Mouse (Mus musculus): ENCODE data around the gene B4galt2. TPM values are rescaled to one million over a fixed set of nuclear protein-coding genes. Genes with fewer than 3 reads are reported as not detected.

Gene B4galt2
- total RNA-seq, 2 experiments from 2014 or later: 13.7 to 15.6 TPM

- intact Hi-C loops (cut with DNase I): no loop called here
Measured at GRCm38 (mm10) chr4:117841566-117841965, 41.7 kb downstream of the B4galt2 start.

DNA sequence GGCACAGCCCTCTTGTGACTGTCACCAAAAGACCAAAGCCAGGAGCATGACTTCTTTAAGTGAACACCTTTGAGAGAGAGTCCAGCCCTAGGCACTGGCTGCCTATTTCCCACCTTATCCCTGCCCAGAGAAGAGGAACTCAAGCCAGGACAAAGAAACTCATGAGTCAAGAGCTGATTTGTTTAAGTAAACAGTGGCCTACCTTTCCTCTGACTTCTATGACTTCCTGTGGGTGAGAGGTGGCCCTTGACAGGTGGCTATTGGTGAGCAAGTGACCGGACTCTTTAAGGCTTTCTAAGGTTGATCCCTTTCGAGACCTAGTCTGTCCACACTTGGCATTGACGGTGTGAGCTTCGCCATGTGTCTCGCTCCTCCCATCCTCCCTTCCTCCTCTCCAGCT lies 42.5 kb downstream of the B4galt2 start:
- DNase-seq: no peak
- intact Hi-C loops (cut with DNase I): no loop called here

More at GRCm38 (mm10) chr4:117841566-117841965, 41.7 kb downstream of the B4galt2 start:
- no peak for DNase-seq

GRCm38 (mm10) chr4:117839366-117839765 lies 43.9 kb downstream of the B4galt2 start:
- DNase-seq: no peak
- intact Hi-C loops (cut with DNase I): no loop called here

DNA sequence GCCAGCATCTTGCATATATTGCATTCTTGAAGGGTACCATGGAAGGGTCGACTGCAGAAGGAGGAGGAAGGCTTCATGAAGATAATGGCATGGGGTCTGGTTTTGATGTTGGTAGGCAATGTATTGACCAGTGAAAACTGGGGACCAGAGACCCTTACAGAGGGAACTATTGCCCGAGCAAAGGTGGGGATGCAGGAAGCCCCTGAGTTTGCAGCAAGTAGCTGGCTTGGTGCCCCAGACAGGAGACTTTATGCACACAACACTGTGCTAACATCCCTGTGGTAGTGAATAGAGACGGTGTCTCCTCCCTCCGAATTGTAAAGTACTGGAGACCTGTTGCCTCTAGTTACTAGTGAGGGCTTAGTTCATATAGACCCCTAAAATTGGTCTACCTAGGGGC lies 46.0 kb downstream of the B4galt2 start:
- DNase-seq: no peak
- intact Hi-C loops (cut with DNase I): no loop called here

DNA sequence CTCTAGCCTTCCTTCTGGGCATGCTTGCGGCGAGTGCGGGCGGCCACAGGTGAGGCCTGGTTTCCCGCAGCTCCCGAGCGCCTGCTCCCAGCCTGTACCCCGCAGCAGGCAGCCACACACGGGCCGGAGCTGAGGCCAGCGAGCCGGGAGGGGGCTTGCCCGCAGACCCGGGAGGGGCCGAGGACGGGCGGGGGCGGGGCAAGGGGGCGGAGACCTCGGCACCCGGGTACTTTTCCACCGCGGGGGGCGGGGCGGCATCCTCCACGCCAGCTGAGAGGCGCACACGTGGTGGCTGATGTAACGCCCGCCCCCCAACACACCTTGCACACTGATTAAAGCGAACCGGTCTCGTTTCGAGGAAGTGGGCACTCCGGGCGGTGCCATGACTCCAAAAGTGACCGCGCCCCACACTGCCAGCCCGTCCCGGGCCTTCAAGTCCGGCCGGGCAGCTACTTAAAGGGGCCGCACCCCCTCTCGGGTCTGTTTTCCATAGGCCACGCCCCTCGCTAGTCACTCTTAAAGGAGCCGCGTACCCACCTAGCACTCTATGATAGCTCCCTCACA lies 47.0 kb downstream of the B4galt2 start:
- intact Hi-C loops (cut with DNase I): no loop called here

GRCm38 (mm10) chr4:117835531-117836111 lies 47.7 kb downstream of the B4galt2 start:
- DNase-seq: peak in 1 of 2 experiments; percentile 45
- intact Hi-C loops (cut with DNase I): loop anchor here (2.0 kb wide), 1 partner anchor 83 kb away; no protein-coding TSS in a partner anchor

More for the DNA sequence above, 47.0 kb downstream of the B4galt2 start:
- peak; percentile 85 to 89 for DNase-seq

DNA sequence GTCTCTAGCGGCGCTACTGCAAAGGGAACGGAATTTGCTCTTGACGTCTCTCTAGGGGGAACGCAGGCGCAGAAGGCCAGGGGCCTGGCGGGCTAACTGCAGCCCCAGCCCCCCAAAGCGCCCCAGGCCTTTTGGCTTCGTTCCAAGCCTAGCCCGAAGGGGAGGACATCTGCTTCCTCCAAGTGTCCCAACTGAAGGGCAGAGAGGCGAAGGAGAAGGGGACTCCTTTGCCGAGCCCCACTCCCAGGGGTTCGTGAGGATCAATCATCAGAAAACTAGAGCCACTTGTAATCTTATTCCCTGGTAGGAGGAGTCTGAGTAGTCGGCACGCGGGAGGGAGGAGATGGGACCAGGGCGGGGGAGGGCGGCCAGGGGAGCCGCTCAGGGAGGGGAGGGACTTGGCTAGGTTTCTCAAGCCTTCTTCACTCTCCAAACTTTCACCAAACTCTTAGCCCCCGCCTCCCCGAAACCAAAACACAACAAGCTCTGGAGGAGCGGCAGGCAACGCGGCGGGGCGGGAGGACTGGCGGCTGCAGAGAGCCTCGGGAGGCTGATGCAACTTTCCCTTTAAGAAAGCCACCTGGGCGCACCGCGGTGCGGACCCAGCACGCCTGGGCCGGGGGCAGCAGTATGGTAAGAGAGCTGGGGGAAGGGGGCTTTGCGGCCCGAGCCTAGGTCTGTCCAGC lies 48.3 kb downstream of the B4galt2 start:
- intact Hi-C loops (cut with DNase I): loop anchor here (2.0 kb wide), 1 partner anchor 84 kb away; no protein-coding TSS in a partner anchor
- DNase-seq: peak; percentile 71 to 72

DNA sequence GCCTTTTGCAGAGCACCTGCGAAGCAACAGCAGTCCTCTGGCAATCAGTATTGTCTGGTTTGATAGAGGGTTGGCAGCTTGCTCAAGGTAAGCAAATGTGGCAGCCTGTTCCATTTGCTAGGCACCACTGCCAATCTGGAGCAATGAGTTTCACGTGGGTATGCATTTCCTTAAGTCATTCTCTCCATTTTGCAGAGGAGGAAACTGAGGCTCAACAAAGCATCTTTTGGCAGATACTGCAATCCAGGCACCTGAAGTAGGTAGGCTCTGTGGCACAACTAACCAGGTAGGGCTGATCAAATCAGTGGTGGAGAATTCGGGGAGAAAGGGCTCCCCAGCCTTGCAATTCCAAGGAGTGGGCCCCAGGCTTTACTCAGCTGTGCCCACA lies 48.8 kb downstream of the B4galt2 start, which contains the start of gene Slc6a9:
Gene Slc6a9, plus strand, starts transcription at position 50 of the 388 bp plus-strand sequence.
- no peak for DNase-seq
- intact Hi-C loops (cut with DNase I): loop anchor here (2.0 kb wide), 1 partner anchor 84 kb away; no protein-coding TSS in a partner anchor

DNA sequence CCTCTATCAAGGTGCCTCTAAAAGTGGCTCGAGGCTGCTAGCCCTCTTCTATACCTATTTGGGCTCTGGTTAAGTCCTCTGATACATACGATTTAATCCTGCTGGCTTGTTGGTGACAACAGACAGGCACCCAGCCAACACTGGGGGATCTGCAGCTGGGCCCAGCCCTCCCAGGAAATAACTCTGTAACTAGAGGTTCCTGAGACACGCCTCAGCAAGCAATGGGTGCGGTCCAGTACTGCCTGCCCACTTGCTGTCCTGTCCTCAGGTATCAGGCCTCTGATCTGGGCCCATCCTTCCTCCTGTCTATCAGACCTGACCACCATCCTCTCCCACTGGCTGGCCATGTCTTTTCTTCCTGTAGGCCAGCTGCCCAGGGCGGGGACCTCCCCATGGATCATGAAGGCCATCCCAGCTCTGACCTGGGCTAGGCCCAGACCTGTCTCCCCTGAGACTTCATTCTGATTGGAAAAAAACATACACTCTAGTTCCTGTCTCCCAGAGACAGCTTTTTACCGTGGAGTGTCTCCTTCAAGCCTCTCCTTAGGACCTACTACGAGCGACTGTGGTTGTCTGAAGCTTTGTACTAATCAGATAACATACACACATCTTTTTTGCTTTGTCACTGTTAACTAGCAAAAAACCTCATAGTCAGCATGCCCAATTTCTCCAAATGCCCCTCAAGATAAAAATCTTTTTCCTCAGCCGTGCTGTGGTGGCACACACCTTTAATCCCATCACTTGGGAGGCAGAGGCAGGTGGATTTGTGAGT lies 51.2 kb downstream of the B4galt2 start:
- intact Hi-C loops (cut with DNase I): loop anchor here (2.0 kb wide), 1 partner anchor 251 kb away; no protein-coding TSS in a partner anchor
- peak; percentile 53 to 61 for DNase-seq

- DNase-seq: no peak
- intact Hi-C loops (cut with DNase I): loop anchor here (2.0 kb wide), 1 partner anchor 251 kb away; no protein-coding TSS in a partner anchor
Measured at GRCm38 (mm10) chr4:117831499-117831898, 51.8 kb downstream of the B4galt2 start.

GRCm38 (mm10) chr4:117830801-117831200 lies 52.5 kb downstream of the B4galt2 start:
- intact Hi-C loops (cut with DNase I): loop anchor here (2.0 kb wide), 1 partner anchor 252 kb away; no protein-coding TSS in a partner anchor
- no peak for DNase-seq

GRCm38 (mm10) chr4:117830124-117830551 lies 53.1 kb downstream of the B4galt2 start:
- intact Hi-C loops (cut with DNase I): loop anchor here (2.0 kb wide), 1 partner anchor 253 kb away; no protein-coding TSS in a partner anchor
- peak; percentile 80 to 82 for DNase-seq

- intact Hi-C loops (cut with DNase I): loop anchor here (1.0 to 2.0 kb wide), 3 partner anchors 29 to 253 kb away; no protein-coding TSS in a partner anchor
Measured at GRCm38 (mm10) chr4:117829260-117830123, 53.8 kb downstream of the B4galt2 start.

DNA sequence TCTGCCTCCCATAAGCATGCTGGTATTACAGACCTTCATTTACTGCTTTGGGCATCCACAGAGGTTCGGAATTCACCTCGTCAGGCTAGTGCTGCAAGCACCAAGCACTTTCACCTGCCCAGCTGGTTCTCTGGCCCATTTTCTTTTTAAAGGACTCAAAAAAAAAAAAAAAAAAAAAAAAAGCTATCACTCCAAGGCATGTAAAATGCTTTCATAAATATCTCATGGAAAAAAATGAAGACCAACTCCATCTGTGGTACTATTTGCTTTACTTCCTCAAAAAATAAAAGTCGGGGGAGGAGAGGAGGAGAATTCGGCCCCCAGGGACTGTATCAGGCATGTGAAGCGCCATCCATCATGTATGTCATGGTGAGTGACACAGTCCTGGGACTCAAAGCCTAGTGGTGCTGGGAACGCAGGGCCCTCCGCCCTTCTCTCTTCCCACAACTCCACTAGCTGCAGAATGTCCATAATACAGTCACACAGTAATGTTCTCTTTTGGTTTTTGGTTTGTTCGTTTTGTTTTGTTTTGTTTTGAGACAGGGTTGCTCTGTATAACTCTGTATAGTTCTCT lies 54.6 kb downstream of the B4galt2 start:
- intact Hi-C loops (cut with DNase I): loop anchor here (1.0 to 2.0 kb wide), 2 partner anchors 30 to 40 kb away; no protein-coding TSS in a partner anchor

More at GRCm38 (mm10) chr4:117829260-117830123, 53.8 kb downstream of the B4galt2 start:
- peak; percentile 78 to 82 for DNase-seq

More for the DNA sequence above, 54.6 kb downstream of the B4galt2 start:
- no peak for DNase-seq

Other genes with a start within 250 kb of the B4galt2 start
- 10 to 100 TPM; 21.6 to 22.9 TPM for gene Dmap1, start 201.2 kb downstream of the B4galt2 start, total RNA-seq (2021)
- not detected for gene Gm12845, start 159.1 kb downstream of the B4galt2 start, total RNA-seq (2021)
- not detected for gene Klf17, start 117.8 kb downstream of the B4galt2 start, total RNA-seq (2021)
- gene Slc6a9, start 49.0 kb downstream of the B4galt2 start, total RNA-seq (2021): 1 to 10 TPM; 5.0 to 5.5 TPM
- gene Ccdc24, start 10.9 kb downstream of the B4galt2 start, total RNA-seq (2021): under 1 TPM; 0.36 to 0.55 TPM
- 100 to 1,000 TPM; 133 to 134 TPM for gene Atp6v0b, start 3.8 kb upstream of the B4galt2 start, total RNA-seq (2021)
- 1 to 10 TPM; 2.8 to 4.8 TPM for gene Dph2, start 8.5 kb upstream of the B4galt2 start, total RNA-seq (2021)
- 10 to 100 TPM; 50.9 to 61.5 TPM for gene Ipo13, start 31.5 kb upstream of the B4galt2 start, total RNA-seq (2021)
- gene Artn, start 46.3 kb upstream of the B4galt2 start, total RNA-seq (2021): under 1 TPM; 0.22 to 0.43 TPM

All from heart, postnatal 10 days (tissue).